Mouse (Mus musculus): ENCODE measurements around the gene Cfap57. TPM values are rescaled to one million over a fixed set of nuclear protein-coding genes. Genes with fewer than 3 reads are reported as not detected.

Gene Cfap57
- total and polyA plus RNA-seq, 3 experiments: 0.05 TPM; not detected in 2

DNA sequence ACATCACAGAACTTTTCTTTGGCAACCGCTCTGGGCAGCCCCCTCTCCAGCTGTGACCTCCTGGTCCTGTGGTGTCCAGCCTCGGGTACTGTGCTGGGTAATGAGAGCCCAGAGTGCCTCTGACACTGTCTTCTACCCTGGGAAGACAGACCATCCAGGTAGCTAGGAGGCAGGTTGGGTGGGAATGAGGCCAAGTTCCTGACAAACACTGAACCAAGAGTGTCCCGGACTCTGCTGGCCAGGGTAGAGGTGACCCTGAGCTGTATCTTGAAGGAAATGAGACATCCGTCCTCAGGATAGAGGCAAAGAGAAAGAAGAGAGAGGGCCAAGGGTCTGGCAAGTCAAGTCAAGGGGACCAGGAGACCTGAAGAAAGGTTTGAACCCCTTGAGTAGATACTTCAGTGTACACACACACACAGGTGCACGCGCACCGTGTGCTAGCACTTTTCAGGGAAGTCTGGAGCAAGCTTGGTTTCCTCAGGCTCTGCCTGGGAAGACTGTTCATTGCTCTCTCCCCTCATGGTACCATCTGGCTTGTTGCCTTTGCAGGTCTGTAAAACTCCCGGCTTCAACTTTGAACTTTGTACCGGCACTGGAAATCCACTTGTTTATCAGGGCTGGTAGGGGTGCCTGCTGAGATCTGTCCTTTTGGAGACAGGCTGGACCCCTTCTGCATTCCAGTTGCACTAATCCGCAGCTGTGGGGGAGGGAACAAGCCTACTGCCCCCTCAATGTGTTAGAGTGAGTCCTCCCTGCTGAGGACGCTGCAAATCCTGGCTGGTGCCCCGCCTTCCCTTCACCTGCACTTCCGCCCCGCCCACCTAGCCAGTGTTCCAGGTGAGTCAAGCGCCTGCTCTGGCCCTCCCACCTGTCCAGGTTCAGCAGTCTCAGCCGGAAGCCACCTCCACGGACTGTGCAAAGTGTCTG is 93.9 kb downstream of the Cfap57 start, which contains the start of gene 2610528J11Rik:
TSS of gene 2610528J11Rik (plus strand) at position 592 of the 927 bp plus-strand sequence.
- DNase-seq (ENCODE audit: low spot score): no peak
- Histone ChIP-seq H3K9me3 (replicated peaks) (no peaks in the 10 kb centered on the region), H3K4me1 (ENCODE audit: insufficient read depth, low read depth, low read length) (no peaks in the 10 kb centered on the region), H3K36me3 (replicated peaks) (no peaks in the 10 kb centered on the region), H3K27me3 (ENCODE audit: insufficient read depth, low read length) (peaks cover 16% of the 10 kb centered on the region), H3K4me3 (ENCODE audit: low read depth, low read length) (no peak within 1 kb of the TSS)
- TF ChIP-seq GATA2 (IDR thresholded peaks at IDR 0.05; ENCODE audit: borderline replicate concordance, low read depth, low read length) (no peak), GATA1 (IDR thresholded peaks at IDR 0.05; ENCODE audit: borderline replicate concordance, low read length) (no peak), POLR2AphosphoS5 (IDR thresholded peaks at IDR 0.05; ENCODE audit: insufficient replicate concordance, low read depth, low read length) (no peak)
- ATAC-seq (ENCODE audit: extremely low read depth, insufficient number of reproducible peaks, low FRiP score, poor library complexity, severe bottlenecking): no peak

DNA sequence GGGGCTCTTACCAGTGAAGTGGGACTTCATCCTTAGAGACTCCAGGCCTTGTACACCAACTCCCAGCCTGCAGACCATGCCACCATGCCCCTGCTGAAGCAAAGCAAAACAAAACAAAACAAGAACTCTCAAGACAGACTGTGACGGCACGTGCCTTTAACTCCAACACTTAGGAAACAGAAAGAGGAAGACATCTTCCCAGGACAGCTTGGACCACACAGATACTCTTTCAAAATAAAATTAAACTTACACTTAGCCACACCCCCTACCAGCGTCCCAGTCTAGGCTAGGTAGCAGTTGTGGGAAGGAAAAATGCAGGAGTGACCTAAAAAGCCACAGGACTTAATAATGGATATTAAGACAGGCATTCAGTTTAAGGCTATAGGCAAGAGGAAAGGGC is 94.8 kb downstream of the Cfap57 start:
- no peak for TF ChIP-seq TAL1 (conservative IDR thresholded peaks at IDR 0.05; ENCODE audit: low read depth, low read length)
- H3K36me3 ChIP-seq (replicated peaks): no peaks in the 10 kb centered on the region
- no peak for DNase-seq (ENCODE audit: low spot score)

DNA sequence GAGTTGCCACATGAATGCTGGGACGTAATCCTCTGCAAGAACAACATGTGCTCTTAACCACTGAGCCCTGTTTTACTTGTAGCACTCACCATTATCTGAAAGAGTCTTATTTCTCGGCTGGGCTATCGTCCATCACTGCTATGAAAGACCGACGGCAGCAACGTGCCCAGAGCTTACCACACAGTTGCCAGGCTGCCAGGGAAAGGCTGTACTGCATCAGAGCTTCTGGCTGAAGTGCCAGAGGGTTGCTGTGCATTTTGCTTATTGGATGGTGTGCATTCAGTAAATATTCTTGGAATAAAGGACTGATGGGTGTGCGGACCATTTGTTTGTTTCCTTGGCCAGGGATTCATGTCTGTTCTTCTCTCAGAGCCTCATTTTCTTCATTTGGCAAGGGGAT is 96.6 kb downstream of the Cfap57 start:
- Histone ChIP-seq H3K36me3 (replicated peaks) (no peaks in the 10 kb centered on the region), H3K27me3 (ENCODE audit: insufficient read depth, low read length) (peaks cover 19% of the 10 kb centered on the region), H3K4me3 (ENCODE audit: low read depth, low read length) (no peak overlapping the region), H3K4me1 (ENCODE audit: insufficient read depth, low read depth, low read length) (no peaks in the 10 kb centered on the region), H3K9me3 (replicated peaks) (no peaks in the 10 kb centered on the region)
- DNase-seq (ENCODE audit: low spot score) (no peak), ATAC-seq (ENCODE audit: extremely low read depth, insufficient number of reproducible peaks, low FRiP score, poor library complexity, severe bottlenecking) (no peak)
- TF ChIP-seq TAL1 (conservative IDR thresholded peaks at IDR 0.05; ENCODE audit: low read depth, low read length) (no peak), GATA1 (IDR thresholded peaks at IDR 0.05; ENCODE audit: borderline replicate concordance, low read length) (no peak), GATA2 (IDR thresholded peaks at IDR 0.05; ENCODE audit: borderline replicate concordance, low read depth, low read length) (no peak), CTCF (IDR thresholded peaks at IDR 0.05; ENCODE audit: low read depth, low read length) (no peak), POLR2AphosphoS5 (IDR thresholded peaks at IDR 0.05; ENCODE audit: insufficient replicate concordance, low read depth, low read length) (no peak)

More for the DNA sequence above, 94.8 kb downstream of the Cfap57 start:
- no peak for ATAC-seq (ENCODE audit: extremely low read depth, insufficient number of reproducible peaks, low FRiP score, poor library complexity, severe bottlenecking)
- Histone ChIP-seq H3K4me3 (ENCODE audit: low read depth, low read length) (no peak overlapping the region), H3K27me3 (ENCODE audit: insufficient read depth, low read length) (peaks cover 16% of the 10 kb centered on the region), H3K9me3 (replicated peaks) (no peaks in the 10 kb centered on the region), H3K4me1 (ENCODE audit: insufficient read depth, low read depth, low read length) (no peaks in the 10 kb centered on the region)

DNA sequence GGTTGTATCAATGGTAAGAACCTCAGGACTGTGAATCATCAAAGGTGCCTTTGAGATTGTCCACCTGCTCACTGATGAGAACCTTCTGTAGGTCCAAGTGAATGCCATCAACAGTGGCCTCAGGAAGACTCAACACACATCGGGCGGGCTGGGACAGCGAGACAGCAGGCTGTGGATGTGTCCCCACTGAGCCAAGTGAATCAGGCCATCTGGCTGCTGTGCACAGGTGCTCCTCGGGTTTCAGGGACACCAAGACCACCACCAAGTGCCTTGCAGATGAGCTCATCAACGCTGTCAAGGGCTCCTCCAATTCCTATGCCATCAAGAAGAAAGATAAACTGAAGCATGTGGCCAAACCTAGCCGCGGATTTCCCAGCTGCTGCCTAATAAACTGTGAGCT is 98.3 kb downstream of the Cfap57 start:
- H3K4me1 ChIP-seq (ENCODE audit: insufficient read depth, low read depth, low read length): 0 out of 2 replicates have a peak, but pooled peaks cover under 1% of the 10 kb centered on the region
- no peak overlapping the region for H3K4me3 ChIP-seq (ENCODE audit: low read depth, low read length)
- H3K9me3 ChIP-seq (replicated peaks): no peaks in the 10 kb centered on the region
- TF ChIP-seq TAL1 (conservative IDR thresholded peaks at IDR 0.05; ENCODE audit: low read depth, low read length) (no peak), GATA2 (IDR thresholded peaks at IDR 0.05; ENCODE audit: borderline replicate concordance, low read depth, low read length) (no peak), CTCF (IDR thresholded peaks at IDR 0.05; ENCODE audit: low read depth, low read length) (no peak), GATA1 (IDR thresholded peaks at IDR 0.05; ENCODE audit: borderline replicate concordance, low read length) (no peak), POLR2AphosphoS5 (IDR thresholded peaks at IDR 0.05; ENCODE audit: insufficient replicate concordance, low read depth, low read length) (no peak)
- ATAC-seq (ENCODE audit: extremely low read depth, insufficient number of reproducible peaks, low FRiP score, poor library complexity, severe bottlenecking) (no peak), DNase-seq (ENCODE audit: low spot score) (no peak)
- H3K27me3 ChIP-seq (ENCODE audit: insufficient read depth, low read length): peaks cover 18% of the 10 kb centered on the region
- H3K36me3 ChIP-seq (replicated peaks): no peaks in the 10 kb centered on the region

DNA sequence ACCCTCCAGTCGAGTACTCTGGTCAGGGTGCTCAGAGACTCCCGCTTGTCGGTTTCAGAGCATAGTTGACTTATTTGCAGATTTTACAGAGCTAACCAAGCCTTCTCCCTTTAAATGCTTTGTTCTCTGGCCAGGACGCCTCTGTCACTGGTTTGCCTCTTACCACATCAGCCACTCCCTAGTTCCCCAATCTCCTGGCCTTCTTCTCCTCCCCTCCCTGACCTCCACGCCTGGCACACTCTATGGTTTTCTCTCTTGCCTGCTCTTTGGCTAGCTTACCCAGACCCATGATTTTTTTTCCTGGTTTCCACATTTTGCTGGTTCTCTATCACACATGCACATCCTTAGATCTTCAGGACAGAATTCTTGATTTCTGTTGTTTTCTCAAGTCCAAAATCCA is 102.4 kb downstream of the Cfap57 start:
- H3K4me1 ChIP-seq (ENCODE audit: insufficient read depth, low read depth, low read length): peaks cover 6% of the 10 kb centered on the region; the same call in 1 of the 2 replicates
- H3K36me3 ChIP-seq (replicated peaks): no peaks in the 10 kb centered on the region
- H3K4me3 ChIP-seq (ENCODE audit: low read depth, low read length): no peak overlapping the region
- DNase-seq (ENCODE audit: low spot score) (no peak), ATAC-seq (ENCODE audit: extremely low read depth, insufficient number of reproducible peaks, low FRiP score, poor library complexity, severe bottlenecking) (no peak)
- no peaks in the 10 kb centered on the region for H3K9me3 ChIP-seq (replicated peaks)
- no peak for TF ChIP-seq POLR2AphosphoS5 (IDR thresholded peaks at IDR 0.05; ENCODE audit: insufficient replicate concordance, low read depth, low read length)
- no peak for TF ChIP-seq TAL1 (conservative IDR thresholded peaks at IDR 0.05; ENCODE audit: low read depth, low read length)
- TF ChIP-seq GATA2 (IDR thresholded peaks at IDR 0.05; ENCODE audit: borderline replicate concordance, low read depth, low read length): no peak
- TF ChIP-seq CTCF (IDR thresholded peaks at IDR 0.05; ENCODE audit: low read depth, low read length): no peak
- H3K27me3 ChIP-seq (ENCODE audit: insufficient read depth, low read length): peaks cover 30% of the 10 kb centered on the region

DNA sequence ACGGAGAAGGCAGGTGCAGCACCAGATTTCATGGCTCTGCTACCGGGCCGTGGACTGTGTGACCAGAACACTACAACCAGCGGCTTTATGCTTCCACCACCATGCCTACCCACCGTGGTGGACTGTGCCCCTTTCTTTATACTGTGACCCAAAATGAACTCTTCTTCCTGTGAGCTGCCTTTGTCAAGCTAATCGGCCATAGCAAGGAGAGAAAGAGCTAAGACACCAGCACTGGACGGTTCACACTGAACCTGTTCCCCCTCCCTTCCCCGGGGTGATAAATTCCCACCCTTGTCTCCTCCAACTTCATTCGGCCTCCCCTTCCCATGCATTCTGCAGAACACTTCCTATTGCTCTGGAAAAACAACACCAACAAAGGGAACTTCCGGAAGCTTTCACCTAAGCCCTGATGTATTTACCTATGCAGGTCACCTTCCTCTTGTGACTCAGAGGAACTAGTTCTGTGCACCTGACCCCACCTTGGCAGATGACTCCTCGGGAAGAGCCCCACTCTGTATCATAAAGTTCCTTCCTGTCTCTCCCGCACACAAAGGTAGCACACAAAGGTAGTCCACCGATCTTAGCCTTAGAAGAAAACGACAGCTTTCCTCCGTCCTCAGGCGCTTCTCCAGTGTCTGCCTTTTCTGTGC is 103.0 kb downstream of the Cfap57 start:
- H3K9me3 ChIP-seq (replicated peaks): no peaks in the 10 kb centered on the region
- H3K36me3 ChIP-seq (replicated peaks): no peaks in the 10 kb centered on the region
- ATAC-seq (ENCODE audit: extremely low read depth, insufficient number of reproducible peaks, low FRiP score, poor library complexity, severe bottlenecking): no peak
- TF ChIP-seq CTCF (IDR thresholded peaks at IDR 0.05; ENCODE audit: low read depth, low read length) (no peak), POLR2AphosphoS5 (IDR thresholded peaks at IDR 0.05; ENCODE audit: insufficient replicate concordance, low read depth, low read length) (no peak), GATA2 (IDR thresholded peaks at IDR 0.05; ENCODE audit: borderline replicate concordance, low read depth, low read length) (no peak), TAL1 (conservative IDR thresholded peaks at IDR 0.05; ENCODE audit: low read depth, low read length) (no peak), GATA1 (IDR thresholded peaks at IDR 0.05; ENCODE audit: borderline replicate concordance, low read length) (no peak)
- peaks cover 30% of the 10 kb centered on the region for H3K27me3 ChIP-seq (ENCODE audit: insufficient read depth, low read length)
- DNase-seq (ENCODE audit: low spot score): no peak
- peaks cover 6% of the 10 kb centered on the region; the same call in 1 of the 2 replicates for H3K4me1 ChIP-seq (ENCODE audit: insufficient read depth, low read depth, low read length)
- H3K4me3 ChIP-seq (ENCODE audit: low read depth, low read length): no peak overlapping the region
